Mouse (Mus musculus) right cerebral cortex, postnatal 25 days (tissue): ENCODE results near the gene Capzb.

Source experiments
- DNase-seq: peaks from one replicate; pipeline ENCODE4 v3.0.0; 2022

The Capzb gene

DNA sequence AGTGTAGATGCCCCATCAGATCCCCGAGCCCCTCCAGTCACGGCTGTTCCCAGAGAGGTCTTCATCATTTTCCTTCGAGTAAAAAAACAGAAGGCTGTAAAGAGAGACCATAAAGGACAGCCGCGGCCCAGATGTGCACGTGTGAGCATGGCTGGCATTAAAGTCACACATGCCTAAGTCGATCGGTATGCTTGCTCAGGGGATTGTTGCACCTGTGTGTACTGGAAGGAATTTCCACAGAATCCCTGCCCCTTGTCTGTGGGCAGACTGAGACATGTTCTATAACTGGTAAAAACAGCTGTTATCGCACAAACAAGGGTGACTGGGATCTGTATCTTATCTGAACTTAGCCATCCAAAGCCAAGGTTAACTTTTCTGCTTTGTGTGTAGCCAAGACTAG lies 78.9 kb downstream of the Capzb start:
- no peak for DNase-seq

DNA sequence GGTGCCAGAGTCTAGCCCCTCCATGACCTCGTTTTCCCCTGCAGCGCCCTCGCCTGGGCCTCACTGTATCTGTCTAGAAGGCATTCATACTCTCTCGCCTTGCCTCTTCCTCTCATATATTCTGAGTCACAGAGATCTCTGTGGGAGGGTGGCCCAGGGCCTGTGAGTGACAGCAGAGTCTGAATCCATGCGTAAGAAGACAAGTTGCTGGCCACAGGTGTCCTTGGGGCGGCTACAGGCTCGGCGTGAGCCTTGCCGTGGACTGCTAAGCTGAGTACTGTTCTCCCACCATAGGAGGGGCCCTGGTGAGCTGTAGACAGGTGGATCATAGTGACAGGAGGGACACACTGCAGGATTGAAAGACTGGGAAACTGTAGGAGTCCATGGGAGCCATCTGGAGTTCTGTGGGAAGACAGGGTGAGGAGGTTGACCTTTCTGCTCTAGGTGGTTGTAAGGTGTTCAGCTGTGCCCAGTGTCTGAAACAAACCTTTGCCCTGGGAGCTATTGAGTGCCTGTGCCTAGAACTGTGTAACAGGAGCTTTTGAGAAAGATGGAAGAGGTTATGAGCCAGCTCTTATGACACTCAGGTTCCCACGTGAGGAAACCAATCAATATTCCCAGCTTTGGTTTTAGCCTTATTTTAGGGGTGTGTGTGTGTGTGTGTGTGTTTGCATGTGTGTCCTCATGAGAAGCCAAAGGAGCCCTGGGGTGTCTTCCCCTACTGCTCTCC lies 80.4 kb downstream of the Capzb start:
- no peak for DNase-seq

DNA sequence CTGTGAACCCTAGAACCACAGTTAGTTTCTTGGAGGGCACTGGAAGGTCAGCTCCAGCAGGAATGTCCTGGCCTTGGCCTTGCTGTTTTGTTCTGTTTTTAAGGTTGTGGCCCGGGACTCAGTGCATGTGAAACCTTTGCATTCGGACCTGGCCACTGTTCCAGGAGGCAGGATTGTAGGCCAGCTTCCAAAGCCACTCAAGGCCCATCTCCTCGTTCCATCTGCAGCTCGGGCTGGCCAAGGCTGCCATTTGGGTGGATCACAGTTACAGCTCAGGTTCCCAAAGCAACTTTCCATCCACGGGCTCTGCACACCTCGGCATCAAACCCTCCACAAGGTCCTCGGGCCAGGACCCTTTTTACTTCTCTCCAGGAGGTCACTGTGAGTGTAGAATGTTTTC lies 81.9 kb downstream of the Capzb start:
- DNase-seq, result no peak

DNA sequence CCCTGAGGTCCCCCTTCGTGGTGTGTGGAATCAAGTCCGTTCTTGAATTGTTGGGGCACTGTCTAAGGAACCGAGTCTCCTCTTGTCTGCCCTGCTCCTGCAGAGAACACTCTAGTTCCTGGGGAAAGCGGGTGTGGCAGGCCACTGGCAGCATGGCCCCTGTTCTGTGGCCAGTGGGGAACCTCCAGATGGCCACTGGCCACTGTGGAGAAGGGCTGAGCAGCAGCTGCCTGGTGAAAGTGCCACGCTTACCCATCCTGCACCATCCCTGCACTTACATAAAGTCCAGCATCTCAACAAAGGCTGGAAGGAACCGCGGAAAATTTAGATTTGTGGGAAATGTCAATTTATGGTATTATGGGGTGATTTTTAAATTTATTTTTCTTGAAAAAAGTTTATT lies 83.7 kb downstream of the Capzb start:
- DNase-seq, result no peak

DNA sequence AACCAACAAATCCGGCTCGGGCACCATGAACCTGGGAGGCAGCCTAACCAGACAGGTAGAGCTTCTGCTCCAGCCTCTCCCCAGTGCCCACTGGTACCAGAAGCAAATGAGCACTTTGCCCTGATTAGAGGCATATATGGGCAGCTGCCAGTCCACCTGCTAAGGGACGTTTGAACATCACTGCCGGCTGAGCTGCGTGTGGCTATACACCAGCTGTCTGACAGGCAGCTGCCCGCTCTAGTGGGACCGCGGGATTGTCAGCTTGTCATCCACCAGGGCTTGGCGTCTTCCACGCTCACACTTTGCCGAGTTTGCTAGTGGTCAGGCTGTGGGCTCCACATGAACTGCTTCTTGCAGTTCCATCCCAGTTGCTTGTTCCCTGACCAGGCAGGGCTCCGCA lies 87.8 kb downstream of the Capzb start:
- no peak for DNase-seq

DNA sequence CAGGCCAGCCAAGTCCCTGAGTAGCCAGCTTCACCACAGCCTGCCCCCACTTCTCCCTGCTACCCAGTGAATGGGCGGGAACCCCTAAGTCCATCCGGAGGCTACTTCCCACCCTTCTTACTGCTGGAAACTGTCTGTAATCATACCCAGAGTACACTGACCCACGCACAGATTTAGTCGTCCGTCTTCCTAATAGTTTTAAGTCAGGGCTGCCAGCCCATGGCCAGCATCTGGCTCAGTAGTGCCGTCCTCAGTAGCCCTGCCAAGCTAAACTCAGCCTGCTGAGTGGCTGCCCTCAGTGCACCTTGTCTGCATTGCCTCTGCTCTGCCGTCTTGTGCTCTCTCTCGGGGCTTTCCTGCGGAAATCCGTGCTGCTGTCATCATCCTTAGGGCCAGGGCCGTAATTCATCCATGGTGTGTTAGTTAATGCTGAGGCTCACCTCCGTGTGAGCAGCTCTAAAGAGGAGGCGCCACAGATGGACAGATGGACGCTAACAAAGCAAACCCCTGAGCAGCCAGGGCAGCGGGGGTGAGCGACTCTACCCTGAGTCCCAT lies 89.2 kb downstream of the Capzb start:
- no peak for DNase-seq

DNA sequence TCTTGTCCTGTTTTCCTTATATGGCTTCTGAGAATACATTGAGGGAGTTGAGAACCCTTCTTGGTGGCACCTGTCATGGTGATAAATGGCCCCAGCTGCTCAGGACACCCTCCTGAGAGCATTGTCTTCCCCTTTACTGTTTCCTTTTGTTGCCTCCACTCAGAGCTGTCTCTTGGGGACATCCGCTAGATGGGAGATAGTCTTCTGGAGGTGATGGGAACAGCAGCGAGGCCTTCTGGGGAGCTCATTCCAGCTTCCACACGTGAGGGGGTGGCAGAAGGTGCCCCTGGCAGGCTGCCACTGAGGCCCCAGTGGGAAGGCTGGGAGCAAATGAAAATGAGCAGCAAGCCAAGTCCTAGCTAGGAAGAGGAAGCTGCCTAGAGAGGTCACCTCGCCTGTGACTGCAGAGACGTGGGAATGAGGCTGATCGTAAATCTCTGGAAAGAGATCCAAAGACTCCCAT lies 90.3 kb downstream of the Capzb start:
- no peak for DNase-seq

DNA sequence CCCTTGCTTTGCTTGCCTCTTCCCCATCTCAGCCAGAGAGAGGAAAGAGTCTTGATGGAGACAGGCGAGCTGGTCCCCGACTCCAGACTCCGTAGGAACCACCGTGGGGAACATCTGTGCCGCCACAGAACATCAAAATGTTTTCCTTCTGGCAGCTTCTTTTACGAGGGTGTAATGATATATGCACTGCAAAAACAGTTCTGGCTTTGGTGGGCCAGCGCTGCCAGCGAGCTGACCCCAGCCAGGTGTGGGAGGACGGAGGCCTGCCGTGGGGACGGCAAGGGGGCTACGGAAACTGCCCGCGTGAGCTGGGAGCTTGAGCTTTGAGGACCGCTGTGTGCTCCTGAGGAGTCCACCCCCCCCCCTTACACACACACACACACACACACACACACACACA lies 92.2 kb downstream of the Capzb start:
- no peak for DNase-seq

DNA sequence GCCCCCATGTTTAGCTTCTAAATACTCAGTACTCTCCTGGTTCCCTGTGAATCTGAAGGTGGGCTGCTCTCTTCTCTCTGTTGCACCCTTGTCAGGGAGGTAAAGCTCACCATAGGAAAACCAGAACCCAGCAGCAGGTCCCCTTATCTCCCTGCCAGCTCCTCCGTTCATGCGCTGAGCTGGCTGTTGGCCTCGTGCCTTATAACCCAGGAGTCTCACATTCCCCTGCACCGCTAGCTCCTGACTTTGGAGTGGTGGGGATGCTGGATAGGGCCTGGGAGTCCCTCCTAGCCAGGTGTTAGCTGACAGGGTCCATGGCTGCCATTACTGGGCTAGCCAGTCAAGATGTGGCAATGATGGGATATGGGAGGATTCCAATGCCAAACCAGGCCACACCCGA lies 93.5 kb downstream of the Capzb start:
- DNase-seq, result no peak

DNA sequence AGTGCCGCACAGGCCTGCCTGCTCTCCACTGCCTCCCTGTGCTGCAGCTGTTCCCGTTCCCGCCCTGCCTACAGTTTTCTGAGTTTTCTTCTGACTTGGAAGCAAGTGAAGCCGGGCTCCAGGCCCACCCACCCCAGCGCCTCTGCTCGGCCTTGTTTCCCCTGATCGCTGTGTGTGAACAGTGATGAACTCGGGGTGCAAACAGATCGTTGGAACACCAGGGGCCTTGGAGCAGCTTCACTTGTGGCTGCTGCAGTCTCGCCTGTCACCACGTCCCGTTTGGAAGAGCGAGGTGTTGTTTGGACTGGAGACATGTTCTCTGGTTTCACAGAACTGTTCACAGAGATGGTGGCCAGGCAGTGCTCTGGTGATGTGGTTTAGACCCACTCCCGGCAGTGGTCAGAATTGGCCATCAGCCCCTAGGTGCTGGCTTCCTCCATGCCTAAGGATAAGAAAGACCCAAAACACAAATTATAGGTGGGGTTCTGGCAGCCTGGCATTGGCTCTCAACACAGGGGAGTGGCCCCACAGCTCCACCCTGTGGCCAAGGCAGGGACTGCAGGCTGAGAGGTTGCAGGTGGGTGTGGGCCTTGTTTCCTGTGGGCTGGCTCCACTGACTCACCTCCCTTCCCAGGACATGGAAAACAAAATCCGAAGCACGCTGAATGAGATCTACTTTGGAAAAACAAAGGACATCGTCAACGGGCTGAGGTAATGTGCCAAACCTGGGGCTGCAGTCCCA lies 94.6 kb downstream of the Capzb start:
- peak; percentile 84 for DNase-seq

DNA sequence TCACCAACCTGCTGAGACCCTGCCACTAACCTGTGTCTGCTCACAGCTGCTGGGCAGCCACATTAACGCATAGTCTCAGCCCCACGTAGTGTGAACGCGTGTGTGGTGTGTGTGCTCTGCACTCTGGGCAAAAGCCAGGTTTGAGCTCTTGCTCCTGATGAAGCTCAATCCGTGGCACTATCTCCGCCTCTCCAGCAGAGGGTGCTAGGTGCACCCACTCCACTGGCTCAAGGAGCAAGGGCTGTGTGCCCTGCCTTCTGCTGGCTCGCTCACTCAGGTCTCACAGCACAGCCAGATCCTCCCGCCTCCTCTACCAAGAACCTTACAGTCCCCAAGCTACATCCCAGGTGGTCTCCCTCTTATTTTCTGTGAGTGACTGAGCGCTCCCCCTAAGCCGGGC lies 96.3 kb downstream of the Capzb start:
- DNase-seq, result peak; percentile 54

DNA sequence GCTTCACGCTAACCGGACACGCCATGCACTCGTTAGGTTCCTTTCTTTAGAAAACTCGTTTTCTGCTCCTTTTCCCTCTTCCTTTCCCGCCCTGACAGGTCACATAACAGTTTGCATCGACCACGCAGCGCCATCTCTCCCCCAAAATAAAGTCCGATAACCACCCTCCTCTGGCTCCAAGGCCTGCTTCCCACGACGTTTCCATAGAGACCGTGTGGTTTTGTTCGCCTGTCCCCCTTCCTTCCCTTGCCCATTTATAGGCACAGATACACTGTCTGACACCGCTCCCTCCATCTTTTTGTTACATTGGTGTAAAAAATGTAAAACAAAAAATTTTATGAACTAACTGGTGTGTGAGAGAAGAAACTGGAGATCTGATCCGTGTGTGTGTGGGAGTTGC lies 98.4 kb downstream of the Capzb start:
- DNase-seq, result peak; percentile 52

DNA sequence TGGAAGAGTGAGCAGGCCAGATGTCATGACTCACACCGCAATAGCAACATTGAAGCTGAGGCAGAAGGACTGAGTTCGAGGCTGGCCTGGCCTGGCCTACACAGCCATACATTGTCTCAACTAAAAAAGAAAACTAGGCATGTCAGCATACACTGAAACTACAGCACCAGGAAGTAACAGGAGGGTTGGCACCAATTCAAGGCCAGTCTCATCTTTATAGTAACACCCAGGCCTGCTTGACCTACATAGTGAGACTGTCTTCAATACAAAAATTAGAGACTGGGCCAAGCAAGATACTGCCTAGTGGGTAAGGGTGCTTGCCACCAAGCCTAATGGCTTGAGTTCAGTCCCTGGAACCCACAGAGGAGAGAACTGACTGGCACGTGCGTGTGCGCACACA lies 99.3 kb downstream of the Capzb start:
- no peak for DNase-seq

DNA sequence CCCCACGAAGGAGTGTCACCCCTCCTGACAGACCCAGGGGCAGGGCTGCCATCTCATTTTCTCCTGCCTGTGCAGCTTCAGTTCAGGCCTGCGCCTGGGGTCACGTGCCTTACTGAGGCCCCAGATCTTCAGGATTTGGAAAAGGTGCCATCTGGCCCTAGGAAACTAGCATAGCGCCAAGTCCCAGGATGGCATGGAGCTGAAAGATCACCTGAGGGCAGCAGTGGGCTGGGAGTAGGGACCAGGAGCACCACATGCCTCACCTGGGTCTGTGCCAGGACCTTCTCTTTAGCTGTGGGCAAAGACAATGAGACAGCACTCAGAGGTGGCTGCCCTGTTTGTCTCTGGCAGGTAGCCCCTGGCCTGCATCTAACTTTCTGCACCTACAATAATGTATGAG lies 104.9 kb downstream of the Capzb start:
- DNase-seq, result no peak

DNA sequence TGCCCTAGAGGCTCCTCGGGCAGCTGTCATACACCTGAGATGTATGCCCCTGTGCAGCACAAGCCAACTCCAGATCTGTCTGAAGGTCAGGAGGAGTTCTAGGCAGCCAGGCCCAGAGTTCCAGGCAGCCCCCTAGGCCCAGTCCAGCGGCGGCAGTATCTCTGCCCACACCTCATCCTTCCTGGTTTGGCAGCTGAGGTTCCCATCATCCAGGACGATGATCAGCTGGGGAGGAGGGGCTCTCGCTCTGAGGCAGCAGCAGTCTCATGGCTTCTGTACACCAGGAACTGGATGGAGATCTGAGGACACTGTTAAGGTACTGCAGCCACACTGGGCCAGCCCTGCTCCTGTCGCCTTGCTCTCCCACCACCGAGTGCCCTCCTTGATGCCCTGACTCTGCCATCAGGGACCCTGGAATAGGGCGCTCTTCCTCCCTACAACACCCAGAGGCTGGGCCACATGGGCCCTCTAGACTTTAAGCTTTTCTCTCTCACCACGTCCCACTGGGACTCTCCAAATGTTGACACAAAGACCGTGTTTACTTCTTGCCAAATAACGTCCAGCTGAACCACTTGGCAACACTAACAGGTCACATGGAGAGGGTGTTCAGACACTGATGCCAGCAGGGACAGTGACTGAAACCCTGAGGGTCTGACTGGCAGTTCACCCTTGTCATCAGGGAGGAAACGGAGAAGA lies 106.1 kb downstream of the Capzb start:
- DNase-seq, result no peak

DNA sequence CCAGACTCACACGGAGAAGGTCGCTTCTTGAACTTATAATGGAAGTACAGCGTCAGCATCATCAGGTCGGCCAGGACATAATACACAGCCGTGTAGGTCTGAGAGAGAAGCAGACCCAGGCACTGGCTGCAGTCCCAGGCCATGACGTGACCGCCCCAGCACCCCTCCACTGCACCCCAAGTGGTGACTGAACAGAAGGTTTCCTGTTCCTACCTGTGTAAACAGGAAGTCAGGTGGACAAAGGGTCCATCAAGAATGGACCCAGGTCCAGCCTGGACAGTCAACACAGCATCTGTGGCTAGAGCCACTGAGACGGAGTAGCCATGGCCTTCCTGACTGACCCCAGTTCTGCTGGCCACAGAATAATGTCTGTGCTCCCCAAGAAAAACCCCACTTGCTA lies 109.1 kb downstream of the Capzb start:
- DNase-seq, result no peak

DNA sequence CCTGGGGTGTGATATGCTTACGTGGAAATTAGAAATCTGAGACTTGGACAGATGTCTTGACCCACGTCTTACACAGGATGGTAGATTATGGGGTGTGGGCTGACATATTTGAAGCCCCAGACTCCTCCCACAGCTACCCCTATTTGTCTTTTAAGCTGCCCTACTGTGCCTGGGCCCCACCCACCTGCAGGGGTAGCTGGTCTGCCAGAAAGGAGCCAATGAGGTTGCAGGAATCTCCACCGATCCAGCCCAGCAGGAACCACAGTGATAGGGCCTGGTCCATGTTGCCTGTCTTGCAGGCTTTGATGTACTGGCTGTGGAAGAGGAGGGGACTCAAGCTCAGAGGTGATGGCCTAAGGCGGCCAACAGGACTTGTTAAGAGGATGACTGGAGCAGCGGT lies 109.5 kb downstream of the Capzb start:
- DNase-seq, result no peak

DNA sequence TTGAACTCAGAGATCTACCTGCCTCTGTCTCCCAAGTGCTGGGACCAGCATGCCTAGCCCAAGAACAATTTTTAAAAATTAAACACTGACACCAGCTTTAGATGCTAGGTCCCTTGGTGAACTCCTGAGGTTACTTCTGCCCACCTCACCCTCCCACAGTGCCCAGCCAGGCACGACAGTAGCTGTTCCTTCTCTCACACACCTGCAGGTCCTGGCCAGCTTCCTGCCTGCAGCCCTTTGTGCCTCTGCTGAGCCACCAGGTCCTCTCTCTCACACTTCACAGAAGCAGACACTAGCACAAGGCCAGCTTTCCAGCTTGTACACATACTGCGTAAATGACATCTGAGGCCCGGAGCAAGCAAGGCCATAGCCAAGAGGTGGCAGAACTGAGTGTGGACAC lies 112.8 kb downstream of the Capzb start:
- no peak for DNase-seq

DNA sequence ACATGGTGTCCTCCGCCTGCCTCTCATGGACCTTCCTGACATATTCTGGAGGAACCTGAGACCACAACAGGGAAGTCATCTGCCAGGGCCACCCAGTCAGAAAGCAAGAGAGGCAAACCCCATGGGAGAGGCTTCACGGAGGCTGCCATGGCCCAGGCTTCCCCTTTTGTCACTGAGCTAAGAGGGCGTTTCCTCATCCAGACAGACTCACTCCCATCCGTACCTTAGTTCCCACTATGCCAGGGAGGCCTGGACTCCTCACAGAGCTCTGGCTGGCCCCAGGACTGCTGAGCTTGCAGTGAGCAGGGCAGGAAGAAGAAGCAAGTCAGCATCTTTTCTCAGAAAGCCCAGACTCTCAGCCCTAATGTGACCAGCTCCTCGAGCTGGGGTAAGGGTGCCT lies 115.2 kb downstream of the Capzb start:
- DNase-seq, result no peak

DNA sequence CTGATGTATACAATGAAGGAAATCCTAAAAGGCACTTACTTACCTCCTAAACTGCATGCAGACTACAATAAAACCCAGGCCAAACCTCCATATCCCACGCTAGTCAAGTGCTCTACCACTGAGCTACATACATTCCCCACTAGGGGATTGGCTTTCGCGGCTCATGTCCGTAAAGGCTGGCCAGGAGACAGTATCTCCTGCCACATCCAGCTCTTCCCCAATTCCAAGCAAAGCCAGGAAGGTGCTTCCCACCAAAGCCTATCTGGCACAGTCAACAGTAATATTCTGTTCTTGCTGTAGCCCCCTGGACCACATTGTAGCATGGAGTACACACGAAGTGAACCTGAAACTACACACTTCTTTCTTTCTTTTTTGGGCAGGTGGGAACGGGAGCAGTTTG lies 117.0 kb downstream of the Capzb start:
- no peak for DNase-seq

DNA sequence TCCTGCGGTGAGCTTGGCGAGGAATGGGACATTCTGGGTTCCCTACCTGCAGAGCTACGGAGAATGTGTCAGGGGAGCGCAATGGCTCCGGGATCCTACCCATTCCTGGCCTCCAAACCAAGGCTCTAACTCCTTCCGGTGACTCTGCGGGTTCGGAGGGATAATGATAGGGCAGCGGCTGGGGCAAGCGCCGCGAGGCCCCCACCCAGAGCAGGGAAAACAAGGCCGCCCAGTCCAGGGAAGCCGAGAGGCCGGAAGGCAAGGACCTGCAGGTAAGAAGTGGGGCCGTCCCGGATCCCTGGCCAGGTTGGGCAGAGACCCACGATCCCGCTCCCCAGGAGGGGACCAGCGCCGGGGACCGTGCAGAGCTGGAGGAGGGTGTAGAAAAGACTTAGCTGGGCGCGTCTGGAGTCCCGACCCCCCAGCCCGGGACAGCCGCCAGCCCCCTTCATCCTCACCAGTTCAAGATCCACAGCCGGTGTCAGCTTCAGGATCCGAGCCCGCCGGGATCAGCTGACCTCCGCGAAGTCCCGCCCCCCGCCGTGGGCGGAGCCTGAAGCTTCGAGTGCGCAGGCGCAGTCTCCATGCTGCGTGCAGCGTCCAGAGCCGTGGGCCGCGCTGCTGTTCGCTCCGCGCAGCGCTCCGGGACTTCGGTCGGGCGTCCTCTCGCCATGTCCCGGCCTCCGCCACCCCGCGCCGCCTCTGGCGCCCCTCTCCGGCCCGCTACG lies 117.6 kb downstream of the Capzb start, which contains the start of the genes Pqlc2 and Akr7a5:
Gene Pqlc2 (minus strand): TSS at position 538 of the 728 bp plus-strand sequence.
Gene Akr7a5 (plus strand): TSS at position 574 of the 728 bp plus-strand sequence.
- DNase-seq, result peak; percentile 98

DNA sequence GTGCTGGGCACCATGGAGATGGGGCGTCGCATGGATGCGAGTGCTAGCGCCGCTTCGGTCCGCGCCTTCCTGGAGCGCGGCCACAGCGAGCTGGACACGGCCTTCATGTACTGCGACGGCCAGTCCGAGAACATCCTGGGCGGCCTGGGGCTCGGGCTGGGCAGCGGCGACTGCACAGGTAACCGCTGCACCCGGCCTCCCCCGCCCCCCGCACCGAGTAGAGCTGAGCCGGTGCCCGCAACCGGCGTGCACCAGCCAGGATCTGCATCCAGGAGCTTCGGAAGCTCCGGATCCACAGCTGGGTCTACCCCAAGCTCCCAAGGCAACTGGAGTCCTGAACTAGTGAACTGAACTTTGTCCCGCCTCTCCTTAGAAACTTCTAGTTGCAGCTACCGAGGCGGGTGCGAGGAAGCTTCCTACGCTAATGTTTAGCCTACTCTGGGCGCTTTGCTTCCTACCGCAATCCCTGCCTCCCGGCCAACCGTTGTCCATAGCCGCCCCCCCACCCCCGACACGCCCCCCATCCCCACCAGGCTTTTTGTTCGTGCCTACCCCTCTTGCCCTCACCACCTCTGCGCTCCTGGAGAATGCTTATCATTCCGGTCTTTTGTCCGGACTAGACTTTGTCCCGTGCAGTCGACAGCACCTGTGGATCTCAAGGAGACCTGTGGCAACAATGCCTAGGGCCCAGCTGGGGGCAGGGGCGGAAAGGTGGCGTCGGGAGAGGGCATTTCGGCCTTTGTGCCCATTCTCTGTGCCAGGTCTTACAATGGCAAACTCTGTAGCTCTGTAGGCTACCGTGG lies 118.4 kb downstream of the Capzb start:
- DNase-seq, result no peak
